32 mouse cellular contexts compared by ENCODE assay signal in the genomic region with DNA sequence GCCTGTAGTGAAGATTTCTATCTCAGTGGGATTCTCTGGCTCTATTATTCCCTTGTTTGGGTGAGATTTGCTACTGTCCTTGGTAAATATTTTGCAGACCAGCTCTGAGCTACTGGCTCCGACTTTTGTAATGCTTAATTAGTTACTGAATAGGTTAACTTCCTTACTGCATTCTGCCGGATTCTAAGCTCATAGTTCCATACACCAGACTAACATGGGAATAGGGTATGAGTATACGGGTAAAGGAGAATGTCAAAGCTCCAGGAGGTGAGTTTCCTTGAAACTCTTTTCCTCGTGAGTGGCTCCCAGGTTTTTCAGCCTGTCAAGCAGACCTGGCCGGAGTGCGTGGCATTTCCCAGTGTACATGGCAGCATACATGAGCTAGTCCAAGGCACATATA. TPM values are rescaled to one million over a fixed set of nuclear protein-coding genes. Genes with fewer than 3 reads are reported as not detected.
"Had no signal": no experiment of that assay in that cellular context is flagged by ENCODE, and none has a peak within 500 bp of the region (broad histone marks: within the 10 kb centered on the region; RNA-seq: fewer than 3 reads in every experiment).

No protein-coding gene starts in this region.

RNA-seq across cellular contexts. Expression of a gene that starts 2.8 kb away (rescaled TPM):
- polyA plus RNA-seq: limb, embryonic 10.5 days; limb, embryonic 11.5 days; limb, embryonic 12.5 days; limb, embryonic 13.5 days; limb, embryonic 14.5 days; limb, embryonic 15.5 days; liver, adult 2 months; liver, embryonic 11.5 days; liver, embryonic 12.5 days; liver, embryonic 13.5 days; liver, embryonic 14.5 days; liver, embryonic 15.5 days; liver, embryonic 16.5 days; liver, postnatal 0 days; lung, adult 2 months; lung, embryonic 14.5 days; lung, embryonic 15.5 days; lung, embryonic 16.5 days; lung, postnatal 0 days; macrophage; midbrain, embryonic 10.5 days; midbrain, embryonic 11.5 days; midbrain, embryonic 12.5 days; midbrain, embryonic 13.5 days; midbrain, embryonic 14.5 days; midbrain, embryonic 15.5 days; midbrain, embryonic 16.5 days; midbrain, postnatal 0 days; myocyte; neural tube, embryonic 11.5 days; neural tube, embryonic 12.5 days; neural tube, embryonic 13.5 days had no signal

RNA-seq across cellular contexts. Expression of a gene that starts 14.5 kb away (rescaled TPM):
- polyA plus RNA-seq: limb, embryonic 10.5 days; limb, embryonic 11.5 days; limb, embryonic 12.5 days; limb, embryonic 13.5 days; limb, embryonic 15.5 days; liver, adult 2 months; liver, embryonic 11.5 days; liver, embryonic 12.5 days; liver, embryonic 13.5 days; liver, embryonic 14.5 days; liver, embryonic 15.5 days; liver, embryonic 16.5 days; liver, postnatal 0 days; lung, adult 2 months; lung, embryonic 14.5 days; lung, embryonic 15.5 days; lung, embryonic 16.5 days; lung, postnatal 0 days; macrophage; midbrain, embryonic 10.5 days; midbrain, embryonic 11.5 days; midbrain, embryonic 12.5 days; midbrain, embryonic 13.5 days; midbrain, embryonic 14.5 days; midbrain, embryonic 15.5 days; midbrain, embryonic 16.5 days; midbrain, postnatal 0 days; myocyte; neural tube, embryonic 11.5 days; neural tube, embryonic 12.5 days; neural tube, embryonic 13.5 days had no signal

RNA-seq across cellular contexts. Expression of a gene that starts 23.1 kb away (rescaled TPM):
- polyA plus RNA-seq: limb, embryonic 10.5 days; limb, embryonic 11.5 days; limb, embryonic 12.5 days; limb, embryonic 13.5 days; limb, embryonic 14.5 days; limb, embryonic 15.5 days; liver, adult 2 months; liver, embryonic 11.5 days; liver, embryonic 12.5 days; liver, embryonic 13.5 days; liver, embryonic 14.5 days; liver, embryonic 15.5 days; liver, embryonic 16.5 days; liver, postnatal 0 days; lung, adult 2 months; lung, embryonic 14.5 days; lung, embryonic 15.5 days; lung, embryonic 16.5 days; lung, postnatal 0 days; macrophage; midbrain, embryonic 10.5 days; midbrain, embryonic 11.5 days; midbrain, embryonic 12.5 days; midbrain, embryonic 13.5 days; midbrain, embryonic 14.5 days; midbrain, embryonic 15.5 days; midbrain, embryonic 16.5 days; midbrain, postnatal 0 days; myocyte; neural tube, embryonic 11.5 days; neural tube, embryonic 12.5 days; neural tube, embryonic 13.5 days had no signal

RNA-seq across cellular contexts. Expression of a gene that starts 36.9 kb away (rescaled TPM):
- polyA plus RNA-seq: limb, embryonic 10.5 days; limb, embryonic 11.5 days; limb, embryonic 12.5 days; limb, embryonic 13.5 days; limb, embryonic 14.5 days; limb, embryonic 15.5 days; liver, adult 2 months; liver, embryonic 11.5 days; liver, embryonic 12.5 days; liver, embryonic 13.5 days; liver, embryonic 14.5 days; liver, embryonic 15.5 days; liver, embryonic 16.5 days; liver, postnatal 0 days; lung, adult 2 months; lung, embryonic 14.5 days; lung, embryonic 15.5 days; lung, embryonic 16.5 days; lung, postnatal 0 days; macrophage; midbrain, embryonic 10.5 days; midbrain, embryonic 11.5 days; midbrain, embryonic 12.5 days; midbrain, embryonic 13.5 days; midbrain, embryonic 14.5 days; midbrain, embryonic 15.5 days; midbrain, embryonic 16.5 days; midbrain, postnatal 0 days; myocyte; neural tube, embryonic 11.5 days; neural tube, embryonic 12.5 days; neural tube, embryonic 13.5 days had no signal

RNA-seq across cellular contexts. Expression of a gene that starts 50.7 kb away (rescaled TPM):
- polyA plus RNA-seq: limb, embryonic 10.5 days; limb, embryonic 11.5 days; limb, embryonic 12.5 days; limb, embryonic 13.5 days; limb, embryonic 14.5 days; limb, embryonic 15.5 days; liver, adult 2 months; liver, embryonic 11.5 days; liver, embryonic 12.5 days; liver, embryonic 13.5 days; liver, embryonic 14.5 days; liver, embryonic 15.5 days; liver, embryonic 16.5 days; liver, postnatal 0 days; lung, adult 2 months; lung, embryonic 14.5 days; lung, embryonic 15.5 days; lung, embryonic 16.5 days; lung, postnatal 0 days; macrophage; midbrain, embryonic 10.5 days; midbrain, embryonic 11.5 days; midbrain, embryonic 12.5 days; midbrain, embryonic 13.5 days; midbrain, embryonic 14.5 days; midbrain, embryonic 15.5 days; midbrain, embryonic 16.5 days; midbrain, postnatal 0 days; myocyte; neural tube, embryonic 11.5 days; neural tube, embryonic 12.5 days; neural tube, embryonic 13.5 days had no signal
